Mouse (Mus musculus) common myeloid progenitor, adult 5-6 weeks (primary cell): ENCODE measurements around the gene Olfr1121. TPM values are rescaled to one million over a fixed set of nuclear protein-coding genes. Genes with fewer than 3 reads are reported as not detected.
"Not testable (repeated sequence)": the region's sequence is repeated elsewhere in the genome, so short reads cannot be mapped to it uniquely, and the experiment has no call there.

Experiments used
- ATAC-seq: replicated peaks from 2 replicates; pipeline ENCODE4 v1.8.0; 2016; ENCODE audit warnings: low read depth, mild to moderate bottlenecking, moderate TSS enrichment, inconsistent platforms; ENCODE audit not compliant: poor library complexity, severe bottlenecking
- total RNA-seq: library from RNA; stranded (forward); fragments of 200-1000, 187-1606 nt; gene quantifications from 2 replicates; pipeline ENCODE4 v1.2.3, GENCODE M21; 2017

Gene Olfr1121
- total RNA-seq = not detected in 2 replicates

DNA sequence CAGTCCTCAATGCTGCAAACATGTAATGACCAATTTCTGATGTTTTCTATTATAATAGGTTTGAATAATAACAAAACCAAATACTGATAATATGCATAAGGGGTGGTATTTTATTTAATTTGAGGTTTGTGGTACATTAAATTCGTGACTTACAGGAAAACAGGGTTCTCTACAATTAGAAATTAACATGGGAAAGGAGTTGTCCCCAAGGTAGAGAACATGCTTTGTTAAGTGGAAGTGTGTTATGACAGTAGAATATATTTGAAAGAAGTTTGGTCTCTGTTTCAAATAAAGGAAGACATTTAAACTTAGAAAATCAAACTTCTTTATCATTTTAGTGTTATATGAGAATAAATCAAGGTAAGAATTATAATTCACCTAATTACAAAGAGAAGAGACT is at the start of gene Olfr1121:
Gene Olfr1121, plus strand, starts transcription at position 301 of the 400 bp plus-strand sequence.
- no peak for ATAC-seq

DNA sequence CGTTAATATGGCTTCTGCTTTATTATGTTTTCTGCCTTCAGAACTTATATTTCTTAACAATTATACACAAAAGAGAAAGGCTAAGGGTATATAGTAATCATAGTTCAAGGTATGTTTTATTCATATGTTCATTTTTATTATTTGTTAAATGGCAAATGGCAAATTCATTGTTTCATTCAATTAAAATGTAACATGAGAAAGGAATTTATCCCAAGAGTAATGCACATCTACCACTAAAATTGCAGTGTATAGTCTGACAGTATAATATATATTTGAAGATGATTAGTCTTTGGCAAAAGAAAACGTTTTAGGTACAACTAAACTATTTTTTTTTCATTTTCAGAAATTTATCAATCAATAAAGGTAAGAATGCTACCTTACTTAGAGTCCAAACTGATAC is 15.2 kb upstream of the Olfr1121 start, which contains the start of gene Olfr1120:
Gene Olfr1120, plus strand, starts transcription at position 301 of the 400 bp plus-strand sequence.
- ATAC-seq = no peak

DNA sequence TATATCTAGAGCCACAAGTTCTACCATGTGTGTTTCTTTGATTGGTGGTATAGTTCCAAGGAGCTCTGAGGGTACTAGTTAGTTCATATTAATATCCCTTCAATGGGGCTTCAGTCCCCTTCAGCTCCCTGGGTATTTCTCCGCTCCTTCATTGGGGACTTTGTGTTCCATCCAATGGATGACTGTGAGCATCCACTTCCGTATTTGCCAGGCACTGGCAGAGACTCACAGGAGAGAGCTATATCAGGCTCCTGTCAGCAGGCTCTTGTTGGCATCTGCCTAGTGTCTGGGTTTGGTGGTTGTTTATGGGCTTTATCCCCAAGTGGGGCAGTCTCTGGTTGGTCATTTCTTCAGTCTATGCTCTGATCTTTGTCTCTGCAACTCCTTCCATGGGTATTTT is 9.6 kb upstream of the Olfr1121 start:
- ATAC-seq = not testable (repeated sequence)

DNA sequence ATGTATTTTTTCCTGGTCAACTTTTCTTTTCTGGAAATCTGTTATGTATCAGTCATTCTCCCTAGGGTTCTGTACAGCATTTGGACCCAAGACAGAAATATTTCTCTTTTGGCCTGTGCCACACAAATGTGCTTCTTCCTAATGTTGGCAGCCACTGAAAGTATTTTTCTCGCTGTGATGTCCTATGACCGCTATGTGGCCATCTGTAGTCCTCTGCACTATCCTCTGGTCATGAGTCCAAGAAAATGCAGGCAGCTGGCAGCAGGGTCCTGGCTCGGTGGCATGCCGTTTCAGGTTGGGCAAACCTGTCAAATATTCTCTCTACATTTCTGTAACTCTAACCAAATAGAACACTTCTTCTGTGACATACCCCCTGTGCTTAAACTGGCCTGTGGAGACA is 2.0 kb downstream of the Olfr1121 start:
- ATAC-seq = no peak

GRCm38 (mm10) chr2:87383935-87384334 is 14.2 kb downstream of the Olfr1121 start:
- ATAC-seq = no peak

DNA sequence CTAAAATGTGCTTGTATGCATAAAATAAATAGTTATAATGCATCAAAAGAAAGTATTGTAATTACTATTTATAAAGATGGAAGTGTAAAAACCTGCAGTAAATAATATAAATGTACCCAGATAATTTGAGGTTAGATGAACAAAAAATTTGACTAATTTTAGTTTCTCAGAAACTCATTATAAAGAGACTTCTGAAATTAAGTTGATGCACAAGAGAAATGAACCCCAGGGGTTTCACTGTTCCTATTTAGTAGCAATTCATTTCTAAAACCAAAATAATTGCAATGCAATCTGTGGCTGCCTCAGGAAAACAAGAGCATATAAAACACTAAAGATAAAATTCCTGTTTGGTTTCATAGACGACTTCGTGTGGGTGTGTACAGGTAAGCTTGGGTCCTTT is 15.9 kb downstream of the Olfr1121 start, which contains the start of gene Olfr1122:
Gene Olfr1122, plus strand, starts transcription at position 301 of the 400 bp plus-strand sequence.
- ATAC-seq = no peak

- not testable (repeated sequence) for ATAC-seq
Measured at GRCm38 (mm10) chr2:87393605-87394004, 23.9 kb downstream of the Olfr1121 start.

DNA sequence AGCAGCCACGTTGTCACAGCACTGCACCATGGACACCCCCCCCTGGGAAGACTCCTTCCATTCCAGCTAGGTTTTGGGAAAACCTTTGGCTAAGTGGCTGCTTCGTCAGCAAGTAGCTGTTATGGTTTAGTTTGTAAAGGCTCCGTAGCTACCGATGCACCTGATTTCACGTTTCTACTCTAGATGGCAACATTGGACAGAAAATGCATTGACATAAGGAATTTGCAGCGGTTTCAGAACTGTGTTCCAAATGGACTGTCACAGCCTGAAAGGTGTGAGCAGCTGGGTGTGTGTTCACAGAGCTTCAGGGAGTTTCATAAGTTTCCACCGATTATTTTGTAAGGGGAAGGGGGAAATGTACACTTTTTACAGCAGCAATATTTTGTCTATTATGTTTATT is 25.0 kb downstream of the Olfr1121 start:
- not testable (repeated sequence) for ATAC-seq

GRCm38 (mm10) chr2:87416335-87416734 is 46.6 kb downstream of the Olfr1121 start, which contains the start of gene Olfr1123:
Gene Olfr1123, plus strand, starts transcription at chr2:87416635.
- no peak for ATAC-seq

Other genes starting within 250 kb of the Olfr1121 start
- gene Olfr1110, start 229.6 kb upstream of the Olfr1121 start, total RNA-seq = not detected in 2 replicates
- gene Olfr1111, start 217.3 kb upstream of the Olfr1121 start, total RNA-seq = not detected in 2 replicates
- not detected in 2 replicates for gene Olfr1112, start 182.1 kb upstream of the Olfr1121 start, total RNA-seq
- not detected in 2 replicates for gene Olfr1113, start 160.9 kb upstream of the Olfr1121 start, total RNA-seq
- not detected in 2 replicates for gene Olfr1115, start 121.9 kb upstream of the Olfr1121 start, total RNA-seq
- gene Olfr1116, start 102.4 kb upstream of the Olfr1121 start, total RNA-seq = not detected in 2 replicates
- not detected in 2 replicates for gene Olfr1118, start 62.3 kb upstream of the Olfr1121 start, total RNA-seq
- not detected in 2 replicates for gene Olfr1120, start 15.1 kb upstream of the Olfr1121 start, total RNA-seq
- not detected in 2 replicates for gene Olfr1122, start 16.0 kb downstream of the Olfr1121 start, total RNA-seq
- gene Olfr1123, start 46.7 kb downstream of the Olfr1121 start, total RNA-seq = not detected in 2 replicates
- not detected in 2 replicates for gene Olfr1124, start 60.4 kb downstream of the Olfr1121 start, total RNA-seq
- not detected in 2 replicates for gene Olfr1126, start 84.1 kb downstream of the Olfr1121 start, total RNA-seq
- not detected in 2 replicates for gene Pramel7, start 127.2 kb downstream of the Olfr1121 start, total RNA-seq
- not detected in 2 replicates for gene Pramel6, start 136.7 kb downstream of the Olfr1121 start, total RNA-seq
- not detected in 2 replicates for gene Olfr153, start 161.9 kb downstream of the Olfr1121 start, total RNA-seq
- not detected in 2 replicates for gene Olfr1128, start 175.6 kb downstream of the Olfr1121 start, total RNA-seq
- gene Olfr1129, start 204.0 kb downstream of the Olfr1121 start, total RNA-seq = not detected in 2 replicates
- not detected in 2 replicates for gene Olfr1130, start 236.3 kb downstream of the Olfr1121 start, total RNA-seq